Mouse (Mus musculus) layer of hippocampus, postnatal 10 days (tissue): Measurements from ENCODE around the gene Tmprss3. TPM values are rescaled to one million over a fixed set of nuclear protein-coding genes. Genes with fewer than 3 reads are reported as not detected.
A peak's percentile ranks its signal among the peaks of the same experiment; 100 is the strongest.

Experiments used
- DNase-seq, 2 experiments: peaks; one replicate each; pipeline ENCODE4 v3.0.0; 2021; ENCODE audit warnings: low spot score in 2 of 2
- total RNA-seq, 2 experiments: library from RNA; stranded (reverse); gene quantifications; 2 replicates each; pipeline ENCODE4 v1.2.3; 2021

The Tmprss3 gene
- total RNA-seq, 2 experiments from 2014 or later = not detected

DNA sequence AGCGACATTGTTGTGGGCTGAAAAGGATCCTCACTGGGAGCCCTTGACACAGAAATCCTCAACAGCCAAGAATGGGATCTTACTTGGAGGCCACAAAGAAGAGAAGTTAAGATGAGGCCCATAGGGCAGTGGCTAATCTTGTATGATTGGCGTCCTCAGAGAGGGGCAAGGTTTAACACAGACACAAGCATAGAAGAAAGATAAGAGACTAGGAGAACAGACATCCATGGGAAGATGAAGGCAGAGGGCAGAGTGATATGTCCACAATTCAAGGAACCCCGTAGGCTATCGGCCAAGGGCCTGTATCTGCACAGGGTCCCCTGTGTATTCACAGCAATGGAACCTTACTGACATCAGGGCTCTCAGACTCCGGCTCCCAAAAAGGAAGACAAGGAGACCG is 3.6 kb downstream of the Tmprss3 start:
- DNase-seq = no peak

DNA sequence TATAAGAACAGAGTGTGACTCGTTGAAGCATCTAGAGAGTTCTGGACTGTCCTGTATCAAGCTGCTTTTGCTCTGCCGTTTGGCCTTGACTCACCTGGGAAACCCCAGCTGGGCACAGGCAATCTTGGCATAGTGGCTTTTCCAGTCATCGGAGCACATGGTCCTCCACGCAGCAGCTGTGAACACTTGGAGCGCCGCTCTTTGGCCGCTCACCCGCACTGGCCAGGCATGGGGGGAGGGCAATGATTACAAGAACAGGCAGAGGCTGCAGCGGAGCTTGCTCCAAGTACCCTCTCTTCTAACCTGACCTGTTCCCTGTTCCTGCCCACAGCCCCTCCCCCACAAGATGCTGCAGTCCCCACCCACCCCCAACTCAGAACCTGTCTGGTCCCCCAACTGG is 5.4 kb downstream of the Tmprss3 start:
- DNase-seq = no peak

DNA sequence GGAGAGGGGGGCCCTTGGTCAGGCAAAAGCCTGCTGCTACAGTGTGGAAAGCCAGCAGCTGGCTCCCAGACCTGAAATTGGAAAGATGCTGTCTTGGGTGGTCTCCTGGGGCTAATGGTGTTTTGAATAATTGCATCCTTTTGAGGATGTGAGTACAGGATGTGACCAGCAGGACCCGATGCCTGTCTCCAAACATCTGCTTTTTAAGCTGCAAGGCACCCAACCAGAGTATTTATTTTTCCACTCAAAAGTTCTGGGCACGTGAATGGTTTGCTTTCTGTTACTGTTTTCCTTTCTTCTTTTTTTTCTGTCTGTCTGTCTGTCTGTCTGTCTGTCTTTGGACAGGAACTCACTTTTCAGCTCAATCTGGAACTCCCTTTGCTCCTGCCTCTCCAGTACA is 6.1 kb downstream of the Tmprss3 start:
- DNase-seq = no peak

DNA sequence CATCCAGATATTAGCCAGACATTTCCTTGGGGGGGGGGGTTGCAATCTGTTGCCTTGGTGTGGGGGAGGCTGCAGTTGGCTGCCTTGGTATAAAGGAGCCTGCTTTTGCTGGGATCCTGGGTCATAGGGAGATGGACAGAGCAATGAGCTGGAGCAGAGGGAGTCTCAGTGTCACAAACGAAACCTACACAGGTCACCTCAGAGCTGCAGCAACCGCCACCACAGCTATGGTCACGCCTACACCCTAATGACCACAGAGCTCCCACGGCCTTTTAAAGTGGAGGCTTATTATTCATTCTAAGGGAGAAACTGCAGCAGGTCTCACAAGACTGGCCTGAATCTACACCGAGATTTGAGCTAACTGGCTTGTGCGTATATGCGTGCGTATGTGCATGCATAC is 7.0 kb downstream of the Tmprss3 start:
- DNase-seq = no peak

DNA sequence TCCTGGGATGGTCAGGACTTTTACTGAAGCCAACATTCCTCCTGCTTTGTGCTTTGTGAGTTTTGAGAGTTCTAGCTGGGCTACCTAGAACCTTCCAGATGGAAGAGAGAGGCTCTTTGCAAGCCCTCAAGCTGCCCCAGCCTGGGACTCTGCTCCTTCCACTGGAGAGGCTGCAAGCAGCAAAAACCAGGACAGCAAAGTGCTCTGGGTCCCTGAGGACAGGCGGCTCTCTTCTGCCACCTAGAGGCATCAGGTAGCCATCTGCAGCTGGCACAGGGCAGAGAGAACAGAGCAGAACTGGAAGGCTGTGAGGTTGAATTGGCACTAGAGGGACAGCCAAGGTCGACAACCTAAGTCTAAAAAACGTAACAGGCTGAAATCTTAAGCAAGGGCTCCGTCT is 11.4 kb downstream of the Tmprss3 start:
- peak; percentile 74 to 80 for DNase-seq

DNA sequence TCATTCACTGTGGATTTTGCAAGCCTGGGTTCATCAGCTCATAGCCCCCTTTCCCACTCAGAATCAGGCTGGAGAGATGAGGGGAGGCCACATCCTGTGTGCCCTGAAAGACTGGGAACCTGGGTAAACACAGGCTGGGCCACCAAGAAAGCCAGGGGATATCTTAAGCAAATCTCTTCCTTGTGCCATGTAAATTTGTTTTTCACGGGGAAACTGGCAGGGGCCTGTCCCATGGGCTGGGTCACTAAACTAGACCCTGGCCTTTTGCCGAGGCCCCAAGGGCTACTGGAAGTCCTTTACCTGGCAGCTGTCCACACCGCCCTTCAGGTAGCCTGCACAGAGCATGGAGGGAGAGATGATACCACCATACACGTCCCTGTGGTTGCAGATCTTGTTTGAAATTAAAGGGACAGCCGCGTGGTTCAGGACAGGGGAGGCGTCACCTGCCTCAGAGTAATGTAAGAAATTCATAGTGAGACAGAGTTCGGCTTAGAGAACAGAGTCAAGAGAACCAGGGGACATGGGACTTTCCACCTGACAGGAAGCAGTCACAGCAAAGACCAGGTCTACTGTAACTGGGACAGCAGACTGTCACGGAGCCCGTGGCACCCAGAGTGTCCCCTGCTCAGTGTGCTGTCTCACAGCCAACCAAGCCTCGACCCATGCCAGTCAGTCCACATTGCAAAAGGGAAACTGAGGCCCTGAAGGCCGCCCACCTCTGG is 14.3 kb downstream of the Tmprss3 start:
- DNase-seq = no peak

DNA sequence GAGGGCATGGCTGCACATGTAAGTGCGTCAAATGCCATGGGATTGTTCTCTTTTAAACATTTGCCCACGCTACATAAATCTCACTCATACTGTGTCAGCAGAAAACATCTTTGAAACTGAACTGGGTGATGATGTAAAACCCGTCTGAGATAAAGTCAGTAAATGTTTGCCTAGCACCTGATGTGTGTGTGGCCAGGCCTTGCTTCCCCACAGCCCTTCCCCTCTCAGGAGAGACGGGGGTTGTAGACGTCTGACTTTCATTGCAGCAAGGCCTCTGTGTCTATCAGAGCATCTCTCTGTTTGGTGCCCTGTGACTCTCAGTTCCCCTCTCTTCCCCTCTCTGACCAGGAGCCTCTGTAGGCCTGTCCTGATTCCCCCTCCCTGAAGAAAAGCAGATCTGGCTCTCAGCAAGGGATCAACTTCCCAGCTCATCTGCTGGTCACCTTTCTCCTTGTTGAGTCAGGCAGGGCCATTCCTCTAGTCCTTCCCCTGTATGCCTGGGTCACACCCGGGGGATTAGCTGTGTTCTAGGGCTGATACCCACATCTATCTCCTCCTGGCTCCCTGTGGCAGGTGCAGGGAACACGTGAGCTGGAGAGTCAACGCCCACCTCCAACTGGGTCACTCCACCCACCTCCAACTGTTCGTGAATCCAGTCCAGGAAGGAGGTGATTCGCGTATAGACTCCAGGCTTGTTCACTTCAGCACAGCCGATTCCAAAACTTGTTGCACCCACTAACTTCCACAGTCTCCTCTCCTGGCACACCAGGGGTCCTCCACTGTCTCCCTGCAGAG is 15.4 kb downstream of the Tmprss3 start:
- peak in 1 of 2 experiments; percentile 33 for DNase-seq

DNA sequence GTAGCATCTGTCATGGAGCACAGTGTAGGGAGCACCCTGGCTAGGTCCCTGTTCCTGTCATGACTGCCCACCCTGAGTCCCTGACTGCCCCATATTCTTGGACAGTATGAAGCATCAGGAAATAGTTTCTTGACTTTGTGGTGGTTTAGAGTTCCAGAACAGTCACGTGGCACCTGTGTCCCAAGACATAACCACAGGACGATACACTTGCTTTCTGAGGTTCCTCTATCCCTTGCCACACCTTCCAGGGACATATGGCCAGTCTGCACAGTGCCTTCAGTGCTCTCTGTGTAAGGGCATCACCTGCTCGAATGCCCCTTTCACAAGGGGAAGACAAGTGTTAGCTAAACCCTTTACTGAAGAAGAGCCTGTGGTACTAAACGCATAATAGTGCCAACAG is 17.3 kb downstream of the Tmprss3 start:
- DNase-seq = no peak

DNA sequence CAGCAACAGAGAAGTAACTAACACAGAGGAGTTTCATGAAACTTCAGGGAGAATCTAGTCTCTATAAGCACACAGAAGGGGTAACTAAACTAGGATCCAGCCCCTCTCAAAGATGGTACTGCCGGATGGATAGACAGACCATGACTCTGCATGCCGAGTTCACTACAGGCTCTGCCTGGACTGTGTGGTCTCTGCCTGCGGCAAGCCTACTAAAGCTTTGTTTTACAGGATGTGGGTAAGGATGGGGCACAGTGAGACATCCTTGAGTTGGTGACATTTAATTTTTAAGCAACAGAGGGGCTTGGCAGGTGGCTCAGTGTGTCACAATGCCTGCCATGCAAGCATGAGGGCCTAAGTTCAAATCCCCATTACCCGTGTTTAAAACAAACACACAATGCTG is 22.5 kb downstream of the Tmprss3 start:
- no peak for DNase-seq

DNA sequence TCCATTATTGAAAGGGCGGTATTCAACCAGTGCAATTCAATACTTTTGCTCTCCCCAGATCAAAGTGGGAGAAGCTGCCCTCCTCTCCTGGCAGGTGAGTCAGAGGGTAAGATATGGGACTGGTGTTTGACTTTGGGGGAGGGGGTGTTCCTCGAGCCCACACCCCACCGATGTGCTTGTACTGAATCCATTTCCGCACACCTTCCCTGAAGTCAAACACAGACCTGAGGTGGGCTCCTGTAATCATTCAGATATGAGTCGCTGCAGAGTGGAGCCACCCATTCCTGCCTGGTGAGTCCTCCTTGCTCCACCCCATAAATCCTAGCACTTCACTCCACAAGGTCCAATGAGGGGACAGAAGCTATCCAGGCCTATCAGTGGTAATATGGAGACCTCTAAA is 29.0 kb downstream of the Tmprss3 start:
- DNase-seq = no peak

DNA sequence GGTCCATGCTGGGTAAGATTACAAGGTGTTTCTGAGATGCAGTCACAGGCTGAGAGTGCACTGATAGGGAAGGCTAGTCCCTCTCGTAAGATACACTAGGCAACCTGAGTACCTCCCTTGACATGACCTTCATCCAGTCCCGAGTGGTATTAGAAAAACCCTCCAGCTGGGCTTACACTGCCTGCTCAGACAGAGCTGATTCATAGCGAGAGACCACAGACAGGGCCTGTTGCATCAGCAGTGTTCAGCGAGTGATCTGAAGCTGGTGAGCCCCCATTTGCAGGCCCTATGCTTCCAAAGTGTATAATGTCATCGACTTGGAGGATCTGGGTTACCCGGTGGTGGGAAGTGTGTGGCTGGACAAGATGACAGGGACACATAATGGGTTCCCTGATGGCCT is 33.6 kb downstream of the Tmprss3 start, which contains the start of gene Tff1:
Tff1 (minus strand) TSS at position 151 of the 400 bp plus-strand sequence.
- DNase-seq = no peak

DNA sequence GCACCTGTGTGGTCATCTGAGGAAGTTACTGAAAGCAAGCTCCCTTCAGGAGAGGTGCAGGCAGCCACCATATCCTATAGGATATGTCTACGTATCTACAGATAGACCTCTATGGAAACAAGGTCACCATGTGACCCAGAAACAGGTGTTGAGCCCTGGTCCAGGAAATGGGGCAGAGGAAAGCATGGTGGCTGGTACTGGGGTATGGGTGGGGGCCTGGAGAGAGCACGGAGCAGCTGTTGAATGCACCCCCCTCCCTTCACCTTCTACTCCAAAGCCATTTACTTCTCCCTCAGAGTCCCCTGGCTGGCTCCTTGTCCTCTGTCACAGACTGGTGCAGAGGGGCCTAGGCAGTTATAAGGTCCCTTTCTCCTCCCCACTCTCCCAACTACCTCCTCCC is 35.0 kb downstream of the Tmprss3 start:
- DNase-seq = no peak

DNA sequence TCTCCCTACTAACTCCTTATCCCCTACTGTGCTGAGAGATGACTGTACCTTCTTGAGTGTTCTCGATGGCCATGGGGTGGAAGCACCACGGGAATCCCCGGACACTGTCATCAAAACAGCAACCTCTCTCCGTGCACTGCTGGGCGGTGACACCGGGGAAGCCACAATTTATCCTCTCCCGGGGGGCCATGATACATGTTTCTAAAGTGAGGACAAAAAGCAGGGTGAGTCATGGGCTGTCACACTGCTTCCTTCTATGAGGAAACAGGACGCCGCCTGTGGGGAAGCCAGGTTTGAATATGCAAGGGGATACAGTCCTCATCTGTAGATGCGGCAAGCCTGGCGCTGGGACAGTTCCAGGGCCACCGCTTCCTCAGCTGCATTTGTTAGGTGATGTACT is 36.2 kb downstream of the Tmprss3 start:
- no peak for DNase-seq

DNA sequence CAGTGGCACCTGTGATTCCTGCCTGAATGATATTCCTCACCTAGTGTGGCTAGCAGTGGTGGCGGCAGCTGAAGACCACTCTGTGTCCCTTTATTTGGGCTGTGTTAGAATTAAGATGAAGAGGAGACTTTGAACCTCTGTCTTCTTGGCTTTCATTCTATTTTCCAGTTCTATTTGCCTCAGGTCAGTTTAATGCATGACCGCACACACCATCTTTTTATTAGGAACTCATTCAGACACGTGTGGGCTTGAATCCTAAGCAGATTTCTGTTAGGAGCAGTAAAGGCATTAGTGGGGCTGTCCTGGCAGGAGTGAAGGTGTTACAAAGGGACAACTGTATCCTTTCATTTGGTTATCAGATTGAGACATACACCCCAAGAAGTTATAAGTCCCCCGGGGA is 38.5 kb downstream of the Tmprss3 start:
- DNase-seq = no peak

DNA sequence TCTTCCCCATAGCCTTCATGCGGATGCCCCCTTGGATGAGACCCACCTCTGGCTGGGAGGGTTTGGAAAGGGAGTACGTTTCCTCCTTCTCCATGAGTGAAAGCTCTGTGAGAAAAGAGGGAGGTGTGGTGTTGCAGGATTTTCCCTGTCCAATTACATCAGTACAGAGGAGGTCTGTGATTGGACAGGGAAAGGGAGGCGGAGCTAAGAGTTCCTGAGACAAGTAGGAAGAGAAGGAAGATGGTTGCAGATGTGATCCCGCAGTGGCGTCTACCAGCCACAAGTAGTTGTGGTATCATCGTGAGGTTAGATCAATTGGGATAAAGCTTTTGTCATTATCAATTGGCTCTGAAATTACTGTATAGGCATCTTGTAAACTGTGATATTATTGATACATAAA is 40.9 kb downstream of the Tmprss3 start:
- DNase-seq = no peak

DNA sequence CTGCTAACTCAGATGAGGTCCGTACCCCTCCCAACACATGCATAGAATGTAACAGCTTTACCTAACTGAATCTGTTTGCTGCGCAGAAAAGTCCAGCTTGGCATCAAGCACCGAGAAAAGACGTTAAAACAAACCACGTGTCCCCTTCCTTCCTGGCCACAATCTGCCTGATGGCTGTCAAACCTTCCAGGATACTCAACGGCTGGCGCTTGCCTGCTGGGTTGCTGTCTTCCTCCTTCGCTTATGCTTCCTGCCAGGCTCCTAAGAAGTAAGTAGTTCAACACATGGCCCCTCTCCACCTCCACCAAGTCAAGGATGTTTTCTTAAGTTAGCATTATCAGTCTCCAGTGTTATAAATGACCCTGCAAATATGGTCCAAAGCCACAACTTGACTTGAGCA is 45.0 kb downstream of the Tmprss3 start:
- DNase-seq = no peak

DNA sequence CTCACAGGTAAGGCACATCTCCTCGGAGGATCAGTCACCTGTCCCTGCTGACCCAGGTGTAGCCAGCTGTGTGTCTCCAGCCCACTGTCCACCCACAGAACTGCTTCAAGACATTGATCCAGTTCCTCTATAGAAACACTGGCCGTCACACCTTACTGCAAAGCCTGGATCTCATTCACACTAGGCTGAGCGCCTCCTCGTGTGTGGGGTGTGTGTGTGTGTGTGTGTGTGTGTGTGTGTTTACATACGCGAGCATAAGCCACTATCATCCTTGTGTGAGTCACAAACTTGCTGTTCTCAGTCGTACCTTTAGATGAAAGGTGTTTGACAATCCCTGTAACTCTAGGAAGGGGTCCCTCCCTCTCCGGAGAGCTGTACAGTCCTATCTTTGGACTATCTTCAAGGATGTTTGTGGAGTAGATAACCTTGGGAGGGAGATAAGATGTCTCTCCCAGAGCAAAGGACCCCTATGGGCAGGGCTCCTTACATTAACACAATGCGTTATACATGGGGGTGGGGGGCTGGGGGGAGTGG is 45.7 kb downstream of the Tmprss3 start:
- DNase-seq = no peak

DNA sequence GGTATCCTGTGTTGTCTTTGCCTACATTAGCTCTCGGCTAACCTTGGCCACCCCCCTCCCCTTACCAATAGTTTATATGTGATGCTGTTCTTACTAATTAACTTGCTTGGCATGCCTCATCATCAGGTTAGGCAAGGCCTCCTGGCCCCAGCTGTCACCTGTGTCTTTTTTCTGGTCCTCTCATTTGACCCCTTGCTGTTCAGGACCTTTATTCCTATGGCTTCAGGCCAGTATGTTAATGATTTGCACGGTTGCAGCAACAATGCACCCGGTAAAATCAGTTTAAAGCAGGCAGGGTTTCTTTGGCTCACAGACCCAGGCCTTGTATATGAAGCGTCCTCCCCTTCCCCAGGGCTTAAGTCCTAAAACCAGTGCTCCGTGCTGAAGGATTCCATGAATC is 46.3 kb downstream of the Tmprss3 start:
- no peak for DNase-seq

DNA sequence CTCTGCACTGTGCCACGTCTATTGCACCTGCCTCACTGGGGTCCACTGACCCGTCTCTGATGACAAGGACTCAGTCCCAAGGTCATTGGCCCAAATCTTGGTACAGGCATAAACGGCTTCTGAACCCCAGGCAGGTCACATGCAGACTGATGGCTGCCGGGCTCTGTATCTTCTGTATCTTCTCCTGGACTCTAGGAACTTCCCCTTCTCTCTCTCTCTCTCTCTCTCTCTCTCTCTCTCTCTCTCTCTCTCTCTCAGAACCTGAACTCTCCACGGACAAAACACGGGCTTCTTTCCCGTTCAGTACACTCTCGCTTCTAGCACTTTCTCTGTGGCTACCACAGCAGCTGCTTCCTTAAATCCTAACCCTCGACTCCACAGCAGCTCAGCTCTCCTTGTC is 52.8 kb downstream of the Tmprss3 start:
- no peak for DNase-seq

DNA sequence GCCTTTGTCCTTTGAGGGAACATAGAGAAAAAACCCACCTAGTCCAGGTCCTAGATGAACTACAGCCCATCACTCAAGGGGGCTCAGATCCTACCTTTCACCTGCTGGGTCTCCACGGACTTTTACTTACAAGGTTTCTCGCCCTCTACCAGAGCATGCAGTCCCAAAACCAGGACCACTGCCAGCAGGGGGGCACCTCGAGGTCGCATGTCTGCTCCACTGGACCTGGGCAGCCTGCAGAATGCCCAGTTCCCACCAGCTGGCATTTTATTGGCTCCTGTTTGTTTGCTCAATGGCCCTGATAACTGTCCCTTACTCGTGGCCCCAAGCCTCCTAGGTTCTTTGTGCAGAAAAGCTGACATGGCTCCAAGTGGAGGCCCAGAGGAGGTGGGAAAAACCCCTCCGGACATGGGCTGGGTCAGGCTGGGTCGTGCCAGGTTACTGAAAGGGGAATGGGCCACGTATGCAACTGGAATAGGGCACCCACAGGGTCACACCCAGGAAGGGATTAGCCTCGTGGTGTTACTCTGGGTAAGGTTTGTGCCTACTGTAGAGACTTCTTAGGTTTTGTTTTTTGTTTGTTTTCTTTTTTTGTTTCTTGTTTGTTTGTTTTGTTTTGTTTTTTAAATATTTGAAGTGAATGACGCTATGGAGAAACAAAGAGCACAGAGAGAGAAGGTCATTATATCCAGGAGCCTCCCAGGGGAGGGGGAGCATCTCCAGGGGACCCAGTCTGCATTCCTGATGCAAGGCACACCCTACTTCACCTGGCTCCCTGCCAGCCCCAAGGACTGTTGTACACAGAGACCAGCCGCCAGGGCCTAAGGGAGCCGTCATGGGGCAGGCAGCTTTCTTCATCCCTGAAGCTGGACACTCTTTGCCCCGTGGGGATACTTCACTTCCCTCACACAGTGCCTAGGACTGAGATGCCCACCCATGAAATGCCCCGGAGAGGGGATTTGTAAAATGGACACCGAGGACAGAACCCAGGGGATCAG is 54.4 kb downstream of the Tmprss3 start, which contains the start of gene Tff2:
Tff2 (minus strand) TSS at position 243 of the 998 bp plus-strand sequence.
- DNase-seq = no peak

DNA sequence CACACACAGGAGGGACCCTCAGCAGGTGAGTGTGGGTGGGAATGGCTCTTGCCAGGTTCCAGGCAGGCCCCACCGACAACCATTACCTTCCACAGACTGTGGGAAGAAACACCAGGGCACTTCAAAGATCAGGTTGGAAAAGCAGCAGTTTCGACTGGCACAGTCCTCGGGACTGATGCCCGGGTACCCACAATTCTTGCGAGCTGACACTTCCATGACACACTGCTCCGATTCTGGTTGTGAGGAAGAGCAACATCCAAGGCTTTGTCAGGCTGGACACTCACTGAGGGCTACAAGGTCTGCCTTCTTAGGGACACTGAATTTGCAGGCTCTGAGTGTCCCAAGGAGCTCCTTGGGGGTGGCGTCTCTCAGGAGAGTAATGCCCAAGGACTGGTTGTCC is 56.7 kb downstream of the Tmprss3 start:
- no peak for DNase-seq
